Mouse (Mus musculus): Measurements from ENCODE around the gene Sdk2.
A peak's percentile ranks its signal among the peaks of the same experiment; 100 is the strongest.

The Sdk2 gene

GRCm38 (mm10) chr11:113756578-113756977 lies 310.3 kb downstream of the Sdk2 start:
- no peak for DNase-seq

- no peak for DNase-seq
Observed at GRCm38 (mm10) chr11:113755878-113756277, 311.0 kb downstream of the Sdk2 start.

- DNase-seq = no peak
Observed at GRCm38 (mm10) chr11:113754845-113755244, 312.0 kb downstream of the Sdk2 start.

GRCm38 (mm10) chr11:113752685-113753430 lies 314.0 kb downstream of the Sdk2 start:
- no peak for DNase-seq

- no peak for DNase-seq
Observed at GRCm38 (mm10) chr11:113752158-113752661, 314.6 kb downstream of the Sdk2 start.

- peak; percentile 70 to 75 for DNase-seq
Observed at GRCm38 (mm10) chr11:113751484-113752084, 315.3 kb downstream of the Sdk2 start, which contains the start of gene Cdc42ep4. Cdc42ep4 (minus strand) TSS chr11:113751881.

- peak; percentile 77 to 80 for DNase-seq
Observed at GRCm38 (mm10) chr11:113750571-113751483, 316.0 kb downstream of the Sdk2 start.

- peak in 1 of 2 experiments; percentile 34 for DNase-seq
Observed at GRCm38 (mm10) chr11:113749749-113750351, 317.0 kb downstream of the Sdk2 start.

- DNase-seq = no peak
Observed at GRCm38 (mm10) chr11:113748797-113749521, 317.9 kb downstream of the Sdk2 start.

GRCm38 (mm10) chr11:113747725-113748380 lies 319.0 kb downstream of the Sdk2 start:
- DNase-seq = no peak

- DNase-seq = peak; percentile 55 to 66
Observed at GRCm38 (mm10) chr11:113747056-113747455, 319.8 kb downstream of the Sdk2 start.

GRCm38 (mm10) chr11:113745961-113746360 lies 320.9 kb downstream of the Sdk2 start:
- DNase-seq = no peak

- no peak for DNase-seq
Observed at GRCm38 (mm10) chr11:113742998-113743397, 323.8 kb downstream of the Sdk2 start.

GRCm38 (mm10) chr11:113740100-113740499 lies 326.7 kb downstream of the Sdk2 start:
- DNase-seq = no peak

- peak; percentile 89 to 92 for DNase-seq
Observed at GRCm38 (mm10) chr11:113739213-113739612, 327.6 kb downstream of the Sdk2 start.

- no peak for DNase-seq
Observed at GRCm38 (mm10) chr11:113737912-113738311, 328.9 kb downstream of the Sdk2 start.

- no peak for DNase-seq
Observed at GRCm38 (mm10) chr11:113737553-113737854, 329.3 kb downstream of the Sdk2 start.

GRCm38 (mm10) chr11:113736848-113737552 lies 329.8 kb downstream of the Sdk2 start:
- DNase-seq = no peak

GRCm38 (mm10) chr11:113735151-113735550 lies 331.7 kb downstream of the Sdk2 start:
- no peak for DNase-seq

- DNase-seq = no peak
Observed at GRCm38 (mm10) chr11:113733631-113734364, 333.0 kb downstream of the Sdk2 start.
